Mouse (Mus musculus) spleen, adult 2 months (tissue): ENCODE measurements around the gene Sorcs3. TPM values are rescaled to one million over a fixed set of nuclear protein-coding genes. Genes with fewer than 3 reads are reported as not detected.

Experiments used
- DNase-seq, 2 experiments: peaks; one replicate each; pipeline versions ENCODE4 v3.0.0 to v3.0.0-alpha.2; 2012 to 2021; ENCODE audit warnings: low spot score in 2 of 2, low read depth in 1 of 2
- H3K27ac ChIP-seq: fragments of 200-500 bp; 2 replicates; pipeline ENCODE4 v1.5.1; 2012; ENCODE audit warnings: low read length, inconsistent platforms; ENCODE audit not compliant: insufficient read depth
- H3K27me3 ChIP-seq: fragments of 200-500 bp; 2 replicates; pipeline ENCODE4 v1.6.1; 2012; ENCODE audit warnings: mild to moderate bottlenecking, moderate library complexity, low read length, inconsistent platforms; ENCODE audit not compliant: control insufficient read depth, insufficient read depth
- H3K36me3 ChIP-seq: fragments of 200-500 bp; 2 replicates; pipeline ENCODE4 v1.6.1; 2012; ENCODE audit warnings: mild to moderate bottlenecking, low read length, inconsistent platforms; ENCODE audit not compliant: control insufficient read depth, insufficient read depth
- H3K4me1 ChIP-seq: fragments of 200-500 bp; 2 replicates; pipeline ENCODE4 v1.6.1; 2011; ENCODE audit warnings: inconsistent platforms; ENCODE audit not compliant: control insufficient read depth, insufficient read depth, insufficient read length
- H3K4me3 ChIP-seq: fragments of 200-500 bp; 2 replicates; pipeline ENCODE4 v1.5.1; 2011; ENCODE audit warnings: mild to moderate bottlenecking, inconsistent platforms; ENCODE audit not compliant: insufficient read depth, insufficient read length; ENCODE audit errors: extremely low read depth
- CTCF ChIP-seq: fragments of 200-500 bp; IDR thresholded peaks from 2 replicates; pipeline ENCODE4 v1.5.1; 2011; ENCODE audit warnings: mild to moderate bottlenecking, inconsistent platforms; ENCODE audit not compliant: insufficient read depth, insufficient read length, insufficient replicate concordance; ENCODE audit errors: extremely low read depth
- POLR2A ChIP-seq: fragments of 200-500 bp; IDR thresholded peaks from 2 replicates; pipeline ENCODE4 v1.6.1; 2011; ENCODE audit warnings: low read depth, low read length, inconsistent platforms
- WGBS: fragments of 180-500 bp; shearing (Covaris S2); methylation state at CpG from one replicate; pipeline ENCODE4 v1.1.7; 2018; 5-methylcytosine and 5-hydroxymethylcytosine counted together
- polyA plus RNA-seq: library from polyadenylated mRNA; depleted of rRNA; stranded (reverse); fragments of >200 nt; gene quantifications from 2 replicates; pipeline ENCODE4 v1.2.3, GENCODE M21; 2012; rRNA removed

Sorcs3 gene
- polyA plus RNA-seq = not detected in 2 replicates

GRCm38 (mm10) chr19:48205929-48206814 lies at the start of gene Sorcs3:
TSS of gene Sorcs3 (plus strand) at chr19:48206025.
- Histone ChIP-seq H3K27me3 (no peaks in the 10 kb centered on the region), H3K27ac (no peak within 1 kb of the TSS), H3K36me3 (no peaks in the 10 kb centered on the region), H3K4me3 (no peak within 1 kb of the TSS), H3K4me1 (no peaks in the 10 kb centered on the region)
- WGBS = 4% methylated on average over 70 of the region's 70 CpGs
- TF ChIP-seq CTCF = no peak
- TF ChIP-seq POLR2A = no peak
- DNase-seq = no peak

GRCm38 (mm10) chr19:48165341-48165740 lies 40.5 kb upstream of the Sorcs3 start:
- Histone ChIP-seq H3K36me3 (no peaks in the 10 kb centered on the region), H3K4me1 (no peaks in the 10 kb centered on the region), H3K27ac (no peak overlapping the region), H3K4me3 (no peak overlapping the region), H3K27me3 (no peaks in the 10 kb centered on the region)
- DNase-seq = no peak
- 87% methylated on average over 3 of the region's 3 CpGs for WGBS
- no peak for TF ChIP-seq POLR2A
- TF ChIP-seq CTCF = no peak

- 54% methylated on average over 1 of the region's 1 CpGs for WGBS
These were observed 38.7 kb upstream of the Sorcs3 start for GRCm38 (mm10) chr19:48167110-48167509.

GRCm38 (mm10) chr19:48168284-48168683 lies 37.5 kb upstream of the Sorcs3 start:
- no peak overlapping the region for H3K4me3 ChIP-seq
- WGBS = 55% methylated on average over 5 of the region's 5 CpGs
- no peaks in the 10 kb centered on the region for H3K4me1 ChIP-seq
- DNase-seq = no peak
- TF ChIP-seq CTCF (no peak), POLR2A (no peak)
- H3K27ac ChIP-seq = no peak overlapping the region
- H3K36me3 ChIP-seq = no peaks in the 10 kb centered on the region
- no peaks in the 10 kb centered on the region for H3K27me3 ChIP-seq

More at GRCm38 (mm10) chr19:48167110-48167509, 38.7 kb upstream of the Sorcs3 start:
- Histone ChIP-seq H3K36me3 (no peaks in the 10 kb centered on the region), H3K4me3 (no peak overlapping the region), H3K27ac (no peak overlapping the region), H3K27me3 (no peaks in the 10 kb centered on the region), H3K4me1 (no peaks in the 10 kb centered on the region)
- no peak for DNase-seq
- no peak for TF ChIP-seq CTCF

GRCm38 (mm10) chr19:48174717-48175116 lies 31.1 kb upstream of the Sorcs3 start:
- WGBS = 69% methylated on average over 4 of the region's 4 CpGs
- no peak for TF ChIP-seq CTCF
- TF ChIP-seq POLR2A = no peak

GRCm38 (mm10) chr19:48203928-48204470 lies 1.8 kb upstream of the Sorcs3 start:
- Histone ChIP-seq H3K36me3 (no peaks in the 10 kb centered on the region), H3K27ac (no peak overlapping the region), H3K4me1 (no peaks in the 10 kb centered on the region), H3K4me3 (no peak overlapping the region), H3K27me3 (no peaks in the 10 kb centered on the region)
- TF ChIP-seq CTCF (no peak), POLR2A (no peak)
- DNase-seq = no peak
- 9% methylated on average over 20 of the region's 22 CpGs for WGBS

More at GRCm38 (mm10) chr19:48174717-48175116, 31.1 kb upstream of the Sorcs3 start:
- Histone ChIP-seq H3K27me3 (no peaks in the 10 kb centered on the region), H3K27ac (no peak overlapping the region), H3K36me3 (no peaks in the 10 kb centered on the region), H3K4me3 (no peak overlapping the region), H3K4me1 (no peaks in the 10 kb centered on the region)
- no peak for DNase-seq

GRCm38 (mm10) chr19:48204476-48204875 lies 1.3 kb upstream of the Sorcs3 start:
- Histone ChIP-seq H3K27me3 (no peaks in the 10 kb centered on the region), H3K36me3 (no peaks in the 10 kb centered on the region), H3K27ac (no peak overlapping the region), H3K4me1 (no peaks in the 10 kb centered on the region), H3K4me3 (no peak overlapping the region)
- no peak for DNase-seq
- TF ChIP-seq CTCF (no peak), POLR2A (no peak)
- WGBS = 4% methylated on average over 8 of the region's 8 CpGs
